Mouse (Mus musculus) bone marrow, adult 2 months (tissue): ENCODE results near the gene Nxph2.

ENCODE experiments used
- CTCF ChIP-seq: fragments of 200-500 bp; IDR thresholded peaks from 2 replicates; pipeline ENCODE4 v1.5.1; 2011; ENCODE audit warnings: low read length, control low read depth; ENCODE audit not compliant: control insufficient read depth, insufficient read depth
- POLR2A ChIP-seq: fragments of 200-500 bp; IDR thresholded peaks from 2 replicates; pipeline ENCODE4 v1.6.1; 2011; ENCODE audit warnings: low read depth, mild to moderate bottlenecking, control low read depth, low read length, borderline replicate concordance; ENCODE audit not compliant: control insufficient read depth

- no peak for TF ChIP-seq CTCF
- TF ChIP-seq POLR2A, result no peak
Observed at GRCm38 (mm10) chr2:23320746-23321585, at the start of gene Nxph2.
